Mouse (Mus musculus): ENCODE measurements at regions not wholly inside any gene's neighbourhood (a gene's known extent, or its start where the extent isn't known, plus 50 kb on each side); places are given as distances from the start of the nearest gene placed in this dataset.

DNA sequence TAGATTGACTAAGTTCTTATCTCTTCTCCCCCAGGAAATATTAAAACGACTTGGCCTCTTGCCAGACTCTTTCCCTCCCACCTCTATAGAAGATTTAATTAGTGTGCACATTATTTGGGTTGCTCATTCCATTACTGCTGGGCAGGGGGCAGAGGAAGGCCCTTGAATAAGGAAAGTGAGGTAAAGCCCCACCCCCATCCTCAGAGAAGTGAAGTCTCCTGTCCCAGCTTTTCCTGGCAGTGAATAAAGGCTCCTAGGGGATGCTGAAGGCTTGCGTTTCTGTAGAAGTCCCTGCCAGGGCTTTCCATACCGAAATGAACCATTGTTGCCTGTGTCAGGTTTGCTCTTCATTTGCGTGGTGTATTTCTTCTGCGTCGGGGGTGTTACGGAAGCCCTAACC lies 133.8 kb upstream of the Mdm1 start:
- TF ChIP-seq POLR2A (IDR thresholded peaks at IDR 0.05; ENCODE audit: low read depth, low read length) (no peak), CTCF (IDR thresholded peaks at IDR 0.05; ENCODE audit: extremely low read depth, insufficient read depth, insufficient read length, insufficient replicate concordance) (no peak)
